Mouse (Mus musculus) gastrocnemius, postnatal 4 days (tissue): ENCODE results near the gene Dnajc16. TPM values are rescaled to one million over a fixed set of nuclear protein-coding genes. Genes with fewer than 3 reads are reported as not detected.
"Not testable (repeated sequence)": the region's sequence is repeated elsewhere in the genome, so short reads cannot be mapped to it uniquely, and the experiment has no call there.

ENCODE experiments used
- DNase-seq, 2 experiments: peaks; one replicate each; pipeline ENCODE4 v3.0.0; 2021 to 2022; ENCODE audit warnings: low spot score in 2 of 2, mixed read lengths in 2 of 2
- total RNA-seq, 2 experiments: library from RNA; stranded (reverse); gene quantifications; 2 replicates each; pipeline ENCODE4 v1.2.3; 2021

Dnajc16 gene
- total RNA-seq, 2 experiments from 2014 or later: 10.5 to 10.9 TPM

DNA sequence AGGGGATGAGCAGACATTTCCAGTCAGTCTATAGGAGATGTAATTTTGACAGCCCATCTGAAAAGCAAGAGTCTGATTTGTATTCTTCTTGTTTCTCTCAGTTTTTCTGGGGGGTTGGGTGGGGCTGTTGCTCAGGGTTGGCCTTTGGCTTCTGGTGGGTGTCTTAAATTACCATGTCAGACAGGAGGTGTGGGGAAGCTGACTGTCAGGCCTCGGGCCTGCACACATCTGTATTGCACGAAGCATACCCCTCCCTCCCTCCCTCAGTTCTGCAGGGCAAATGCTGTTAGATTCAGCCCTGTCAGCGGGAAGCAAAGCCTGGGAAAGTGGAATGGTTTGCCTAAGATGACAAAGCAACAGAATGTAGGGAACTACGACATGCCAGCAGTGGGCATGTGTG, 6.2 kb upstream of the Dnajc16 start:
- no peak for DNase-seq

GRCm38 (mm10) chr4:141796356-141796755, 5.6 kb upstream of the Dnajc16 start:
- DNase-seq: no peak

DNA sequence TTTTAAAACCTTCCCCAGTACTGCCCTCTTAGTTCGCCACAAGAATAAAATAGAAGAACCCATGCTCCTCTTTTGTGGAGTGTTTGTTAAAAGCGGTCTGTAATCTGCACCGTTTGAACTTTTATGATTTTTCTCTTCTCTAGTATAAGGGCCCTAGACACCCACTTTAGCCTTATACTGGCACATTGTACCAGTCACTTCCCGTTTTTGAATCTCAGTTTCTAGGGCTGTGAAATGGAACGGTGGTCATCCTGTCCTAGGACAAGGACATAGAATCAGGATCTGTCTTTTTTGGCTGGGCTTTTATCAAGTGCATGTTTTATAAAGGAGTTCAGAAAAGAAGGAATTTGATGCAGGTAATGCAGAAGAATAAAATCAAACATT, 3.4 kb upstream of the Dnajc16 start:
- DNase-seq: no peak

- peak; percentile 93 to 98 for DNase-seq
Observed at GRCm38 (mm10) chr4:141793282-141794151, 2.8 kb upstream of the Dnajc16 start, which contains the start of gene Casp9. TSS of gene Casp9 (plus strand) at chr4:141793612.

DNA sequence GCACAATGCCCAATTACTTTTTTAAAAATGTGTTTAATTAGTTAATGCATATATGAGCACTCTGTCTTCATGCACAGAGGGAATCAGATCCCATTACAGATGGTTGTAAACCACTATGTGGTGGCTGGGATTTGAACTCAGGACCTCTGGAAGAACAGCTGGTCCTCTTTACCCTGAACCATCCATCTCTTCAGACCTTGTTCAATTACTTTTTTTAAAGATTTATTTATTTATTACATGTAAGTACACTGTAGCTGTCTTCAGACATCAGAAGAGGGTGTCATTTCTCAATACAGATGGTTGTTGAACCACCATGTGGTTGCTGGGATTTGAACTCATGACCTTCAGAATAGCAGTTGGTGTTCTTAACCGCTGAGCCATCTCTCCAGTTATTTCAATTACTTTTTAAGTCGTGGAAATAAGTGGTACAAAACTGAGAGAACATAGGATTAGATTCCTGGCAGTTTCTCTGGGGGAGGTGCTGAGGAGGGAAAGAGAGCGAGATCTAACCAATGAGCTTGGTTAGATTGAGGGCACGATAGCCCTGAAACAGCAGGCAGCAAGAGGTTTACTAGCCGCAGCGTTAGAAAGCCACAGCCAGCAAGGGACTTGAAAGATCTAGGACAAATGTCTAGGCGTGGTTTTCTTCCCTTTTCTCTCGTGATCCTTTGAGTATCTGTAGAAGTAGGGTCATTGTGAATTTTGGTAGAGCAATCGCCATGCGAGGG, 2.0 kb upstream of the Dnajc16 start:
- DNase-seq: no peak

DNA sequence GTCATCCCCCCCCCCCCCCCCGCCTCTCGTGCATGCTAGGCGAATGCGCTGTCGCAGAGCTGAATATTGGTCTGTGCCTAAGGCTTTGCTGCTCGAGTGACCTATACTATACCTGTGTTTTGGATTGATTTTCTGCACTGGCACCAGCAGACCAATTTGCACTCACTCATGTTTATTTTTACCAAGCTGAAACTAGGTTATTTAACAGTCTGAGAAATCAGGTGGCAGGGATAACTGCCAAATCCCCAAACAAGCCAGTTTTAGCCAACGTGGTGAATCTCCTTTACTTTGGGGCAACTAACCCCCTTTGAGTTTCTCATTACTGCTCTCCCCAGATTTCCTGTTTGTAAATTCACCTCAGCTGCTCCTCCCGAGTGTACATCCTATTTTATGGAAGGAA, 1.2 kb upstream of the Dnajc16 start:
- DNase-seq: no peak

DNA sequence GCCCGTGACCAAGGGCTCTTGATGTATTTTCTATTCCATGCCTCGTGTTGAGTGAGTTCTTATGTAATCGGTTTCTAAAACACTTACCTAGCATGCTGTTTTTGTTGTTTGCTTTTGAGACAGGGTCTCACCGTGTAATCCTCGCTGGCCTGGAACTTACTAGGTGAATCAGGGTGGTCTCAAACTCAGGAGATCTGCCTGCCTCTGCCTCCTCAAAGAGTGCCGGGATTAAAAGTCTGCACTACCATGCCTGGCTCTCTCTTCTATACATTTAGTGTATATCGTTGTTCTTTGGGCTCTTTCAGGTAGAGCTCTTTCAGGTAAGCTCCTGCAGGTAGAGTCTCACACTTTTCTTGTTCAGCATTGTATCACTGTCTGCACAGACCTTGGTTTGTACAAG, 755 bp upstream of the Dnajc16 start:
- no peak for DNase-seq

- no peak for DNase-seq
Observed at GRCm38 (mm10) chr4:141789564-141790218, 1.0 kb downstream of the Dnajc16 start.

- DNase-seq: no peak
Observed at GRCm38 (mm10) chr4:141787462-141787861, 3.3 kb downstream of the Dnajc16 start.

DNA sequence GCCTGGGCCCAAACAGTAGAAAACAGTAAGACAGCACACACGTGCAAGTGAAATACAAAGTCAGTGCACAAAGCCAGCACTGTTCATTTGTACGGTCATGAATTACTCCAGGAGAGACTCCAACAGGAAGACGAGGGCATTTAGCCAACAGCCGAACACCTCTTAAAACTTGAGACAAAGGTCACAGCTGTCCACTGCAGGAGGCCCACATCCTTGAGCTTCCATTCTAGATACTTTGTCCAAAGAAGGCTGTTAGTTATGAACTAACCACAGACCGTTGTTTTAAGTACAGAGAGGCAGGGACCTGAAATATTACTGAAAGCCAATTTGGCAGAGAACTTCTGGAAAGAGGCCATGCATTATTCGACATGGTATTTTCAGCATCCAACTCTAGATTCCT, 3.7 kb downstream of the Dnajc16 start:
- no peak for DNase-seq

- DNase-seq: no peak
Observed at GRCm38 (mm10) chr4:141786141-141786540, 4.6 kb downstream of the Dnajc16 start.

- DNase-seq: no peak
Observed at GRCm38 (mm10) chr4:141784835-141785234, 5.9 kb downstream of the Dnajc16 start.

DNA sequence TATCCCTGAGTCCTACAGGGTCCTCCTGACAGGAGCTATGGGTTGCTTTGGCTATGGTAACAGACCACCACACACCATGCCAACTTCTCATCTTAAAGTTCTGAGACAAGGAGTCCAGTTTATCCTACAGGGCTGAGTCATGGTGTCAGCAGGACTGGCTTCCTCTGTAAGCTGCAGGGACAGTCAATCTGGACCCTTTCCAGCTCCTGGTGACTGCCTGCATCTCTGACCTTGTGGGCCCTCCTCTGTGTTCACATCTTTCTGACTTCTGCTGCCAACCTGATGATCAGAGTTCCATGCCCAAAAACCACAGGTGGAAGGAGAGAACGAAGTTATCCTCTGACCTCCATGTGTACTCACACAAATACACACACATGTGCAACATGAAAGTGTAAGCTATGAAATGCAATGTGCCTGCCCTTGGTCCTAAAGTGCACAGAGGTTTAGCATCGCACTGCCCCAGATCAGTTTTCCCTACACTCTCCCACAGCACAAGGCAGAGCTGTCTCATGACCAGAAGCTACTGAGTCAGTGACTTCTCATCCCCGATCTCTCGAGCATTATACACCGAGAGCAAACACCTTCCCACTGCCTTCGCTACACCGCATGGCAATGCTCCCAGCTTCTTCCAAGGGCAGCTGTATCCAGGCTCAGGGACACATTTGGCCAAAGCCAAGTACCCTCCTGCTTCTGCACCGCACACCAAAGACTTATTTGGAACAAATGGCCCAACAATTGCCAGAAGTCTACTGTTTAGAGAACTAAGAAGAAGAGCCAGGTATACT, 9.3 kb downstream of the Dnajc16 start:
- no peak for DNase-seq

DNA sequence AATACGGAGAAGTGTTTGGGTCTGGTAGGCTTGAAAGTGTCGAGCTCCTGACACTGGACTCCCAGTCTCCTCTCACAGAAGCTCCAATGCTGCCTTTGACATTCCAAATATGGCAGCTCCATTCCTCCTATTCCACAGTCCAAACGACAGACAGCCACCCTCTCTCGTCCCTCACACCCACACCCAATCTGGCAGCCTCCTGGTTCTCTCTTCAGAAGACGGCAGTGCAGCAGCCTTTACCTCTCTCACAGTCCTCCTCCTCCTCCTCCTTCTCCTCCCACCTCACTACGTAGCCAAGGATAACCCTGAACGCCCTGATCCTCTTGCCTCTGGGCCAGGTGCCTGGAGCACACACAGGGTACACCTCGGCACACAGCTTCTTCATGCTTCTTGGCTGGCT, 10.9 kb downstream of the Dnajc16 start:
- no peak for DNase-seq

DNA sequence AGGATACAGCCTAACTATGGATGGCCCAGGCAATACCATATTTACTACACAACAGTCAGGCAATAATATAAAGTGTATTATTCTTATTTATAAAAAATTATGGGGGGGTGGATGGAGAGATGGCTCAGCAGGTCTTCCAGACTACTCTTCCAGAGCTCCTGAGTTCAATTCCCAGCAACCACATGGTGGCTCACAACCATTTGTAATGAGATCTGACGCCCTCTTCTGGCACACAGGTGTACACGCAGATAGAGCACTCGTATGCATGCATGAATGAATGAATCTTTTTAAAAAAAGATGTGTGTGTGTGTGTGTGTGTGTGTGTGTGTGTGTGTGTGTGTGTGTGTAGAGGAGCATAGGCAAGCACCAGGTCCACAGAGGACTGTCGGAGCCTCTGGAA, 17.7 kb downstream of the Dnajc16 start:
- DNase-seq: not testable (repeated sequence)

DNA sequence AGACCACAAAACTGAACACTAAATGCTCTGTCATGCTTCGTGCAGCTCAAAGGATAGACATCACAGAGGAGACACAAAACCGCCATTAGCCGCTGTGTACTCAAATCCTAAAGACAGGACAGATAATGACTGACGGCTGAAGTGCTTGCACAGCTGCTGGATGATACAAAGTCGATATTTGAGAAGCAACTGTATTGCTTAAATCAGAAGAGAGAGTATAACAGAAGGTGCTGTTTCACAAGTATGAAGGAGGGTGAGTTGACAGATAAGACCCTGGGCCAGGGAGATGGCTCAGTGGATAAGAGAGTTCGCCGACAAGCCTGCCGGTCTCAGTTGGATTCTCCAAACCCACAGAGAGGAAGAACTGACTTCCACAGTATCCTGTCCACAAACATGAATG, 18.9 kb downstream of the Dnajc16 start:
- DNase-seq: no peak

DNA sequence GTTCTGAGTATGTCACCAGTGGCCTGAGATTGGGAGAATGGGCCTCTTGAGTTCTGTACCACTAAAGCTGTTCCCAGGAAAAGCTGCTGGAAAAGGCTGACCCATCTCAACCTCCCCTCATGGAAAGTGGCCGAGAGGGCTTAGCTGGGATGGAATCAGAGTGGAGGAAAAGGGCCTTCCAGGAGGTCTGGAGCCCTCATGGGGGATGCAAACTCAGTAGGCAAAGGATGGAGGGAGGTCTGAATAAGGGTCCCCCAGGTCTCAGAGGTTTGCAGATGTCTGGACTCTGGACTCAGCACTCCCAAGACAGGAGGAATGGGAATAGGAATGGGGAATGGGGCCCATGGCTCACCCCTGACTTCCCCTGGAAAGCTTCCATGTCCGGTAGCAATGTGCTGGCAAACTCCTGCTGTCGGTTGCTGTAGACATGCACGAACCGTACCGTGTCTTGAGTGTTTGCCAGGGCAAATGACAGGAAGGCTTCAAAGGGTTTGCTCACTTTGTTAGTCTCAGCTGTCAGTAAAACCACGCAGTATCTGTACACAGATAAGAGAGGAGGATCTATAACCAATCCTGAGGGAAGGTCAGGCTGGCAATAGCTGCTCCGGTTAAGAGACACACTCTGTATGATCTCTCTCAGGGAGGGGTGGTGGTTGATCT, 21.1 kb downstream of the Dnajc16 start:
- DNase-seq: no peak

DNA sequence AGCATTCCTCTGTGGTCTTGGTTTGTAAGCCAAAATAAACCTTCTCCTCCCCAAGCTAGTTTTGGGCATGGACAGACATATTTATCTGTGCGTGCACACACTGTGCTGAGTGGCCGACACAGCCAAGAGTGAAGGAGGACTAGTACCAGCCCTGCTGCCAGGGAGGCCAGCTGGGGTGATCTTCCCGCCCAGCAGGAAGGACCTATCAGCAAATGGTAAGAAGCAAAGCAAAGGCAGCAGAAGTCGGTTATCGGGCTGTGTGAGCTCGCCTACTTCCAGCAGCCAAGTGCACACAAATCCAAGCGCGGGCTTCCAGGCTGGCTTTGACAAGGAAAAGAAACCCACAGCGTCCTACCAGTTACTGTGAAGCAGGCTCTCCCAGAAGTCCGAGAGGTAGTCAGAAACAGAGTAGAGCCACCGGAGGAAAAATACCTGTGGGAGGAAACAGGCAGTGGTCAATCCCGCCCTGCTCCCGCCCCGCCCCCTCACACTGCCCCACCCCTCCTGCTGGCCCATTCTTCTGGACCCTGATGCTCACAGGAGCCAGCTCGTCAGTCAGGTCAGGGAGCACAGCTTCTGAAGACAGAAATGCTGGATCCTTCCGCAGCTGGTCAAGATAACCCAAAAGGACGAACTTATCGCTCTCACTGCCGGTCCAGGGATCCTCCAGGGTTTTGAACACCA, 23.2 kb downstream of the Dnajc16 start:
- peak in 1 of 2 experiments; percentile 44 for DNase-seq

- peak in 1 of 2 experiments; percentile 34 for DNase-seq
Observed at GRCm38 (mm10) chr4:141766668-141767352, 23.9 kb downstream of the Dnajc16 start.
